Mouse (Mus musculus) ES-Bruce4 (cell line): Measurements from ENCODE around the gene Ttc19. TPM values are rescaled to one million over a fixed set of nuclear protein-coding genes. Genes with fewer than 3 reads are reported as not detected.

Source experiments
- H3K27ac ChIP-seq: 2 replicates; pipeline ENCODE4 v1.5.1; 2012; ENCODE audit warnings: low read length, inconsistent platforms; ENCODE audit not compliant: insufficient read depth
- H3K27me3 ChIP-seq: 2 replicates; pipeline ENCODE4 v1.6.1; 2012; ENCODE audit warnings: mild to moderate bottlenecking, low read length, inconsistent platforms; ENCODE audit not compliant: control insufficient read depth, poor library complexity, insufficient read depth, severe bottlenecking
- H3K36me3 ChIP-seq: 2 replicates; pipeline ENCODE4 v1.6.1; 2012; ENCODE audit warnings: inconsistent platforms, mild to moderate bottlenecking, low read length, moderate library complexity; ENCODE audit not compliant: control insufficient read depth, poor library complexity, insufficient read depth, severe bottlenecking
- H3K4me1 ChIP-seq: one replicate; pipeline ENCODE4 v1.8.1; 2011; ENCODE audit warnings: low read length; ENCODE audit not compliant: control insufficient read depth, insufficient read depth
- H3K4me3 ChIP-seq: 2 replicates; pipeline ENCODE4 v1.5.1; 2011; ENCODE audit warnings: low read depth, mild to moderate bottlenecking, low read length
- H3K9ac ChIP-seq: 2 replicates; pipeline ENCODE4 v1.6.1; 2012; ENCODE audit warnings: low read depth, mild to moderate bottlenecking, inconsistent platforms; ENCODE audit not compliant: poor library complexity, severe bottlenecking
- H3K9me3 ChIP-seq: replicated peaks from 2 replicates; pipeline ENCODE4 v1.6.1; 2012; ENCODE audit warnings: mild to moderate bottlenecking, low read length, inconsistent platforms; ENCODE audit not compliant: control insufficient read depth, poor library complexity, insufficient read depth, severe bottlenecking
- CTCF ChIP-seq: IDR thresholded peaks from one replicate; pipeline ENCODE4 v1.8.1; 2011; ENCODE audit warnings: low read depth, low read length
- EP300 ChIP-seq: IDR thresholded peaks from 2 replicates; pipeline ENCODE4 v1.6.1; 2011; ENCODE audit warnings: low read depth, low read length; ENCODE audit not compliant: insufficient read depth
- POLR2A ChIP-seq: IDR thresholded peaks from one replicate; pipeline ENCODE4 v1.8.1; 2011; ENCODE audit warnings: low read length; ENCODE audit not compliant: insufficient read depth
- polyA plus RNA-seq: library from polyadenylated mRNA; stranded (reverse); fragments of >200 nt; gene quantifications from 2 replicates; pipeline ENCODE4 v1.2.4, GENCODE M21; 2011; ENCODE audit warnings: low read depth; ENCODE audit not compliant: missing spikeins, insufficient read depth, insufficient read length

The Ttc19 gene
- polyA plus RNA-seq = 29.6 and 32.3 TPM in 2 replicates

- Histone ChIP-seq H3K4me1 (no peaks in the 10 kb centered on the region), H3K9ac (peak within 1 kb of the TSS; percentile 81), H3K9me3 (no peaks in the 10 kb centered on the region), H3K4me3 (peak within 1 kb of the TSS; percentile 95), H3K27me3 (no peaks in the 10 kb centered on the region), H3K27ac (peak within 1 kb of the TSS; percentile 79), H3K36me3 (peaks cover 12% of the 10 kb centered on the region)
- TF ChIP-seq POLR2A = peak; percentile 80
- no peak for TF ChIP-seq EP300
These were observed at the start of gene Ttc19, which contains the start of gene Zswim7 for GRCm38 (mm10) chr11:62280675-62281600. TSS of gene Ttc19 (plus strand) at chr11:62281473. TSS of gene Zswim7 (minus strand) at chr11:62281375.

DNA sequence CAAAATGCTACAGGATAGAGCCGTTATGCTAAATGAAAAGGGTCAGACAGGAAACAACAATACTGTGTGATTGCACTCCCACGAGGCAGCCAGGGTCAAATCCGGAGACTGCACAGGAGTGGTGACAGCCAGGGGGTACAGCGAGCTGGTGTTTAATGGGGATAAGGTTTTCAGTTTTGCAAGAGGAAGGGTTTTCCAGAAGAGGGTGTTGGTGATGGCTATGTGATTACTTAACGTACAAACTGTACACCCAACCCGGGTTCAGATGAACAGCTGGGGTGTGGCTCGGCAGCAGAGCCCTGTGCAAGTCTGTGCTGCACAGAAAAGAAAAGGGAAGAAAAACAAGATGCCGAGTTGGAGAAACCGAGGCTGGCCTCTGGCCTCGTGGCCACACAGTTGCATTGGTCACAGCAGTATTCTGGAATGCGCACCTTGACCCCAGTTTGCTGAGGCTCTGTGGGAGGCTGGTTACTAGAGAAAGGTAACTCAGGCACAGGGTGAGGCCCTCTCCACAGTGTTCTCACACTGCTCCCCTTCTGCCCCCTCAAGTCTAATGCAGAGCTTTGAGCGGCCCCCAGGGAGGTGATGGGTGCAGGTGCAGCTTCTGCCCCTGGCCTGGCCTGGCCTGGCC is 40.5 kb upstream of the Ttc19 start:
- Histone ChIP-seq H3K9ac (no peak overlapping the region), H3K4me1 (no peaks in the 10 kb centered on the region), H3K9me3 (peaks cover 3% of the 10 kb centered on the region; the same call in 1 of the 2 replicates), H3K27me3 (no peaks in the 10 kb centered on the region), H3K36me3 (no peaks in the 10 kb centered on the region), H3K4me3 (no peak overlapping the region), H3K27ac (no peak overlapping the region)
- TF ChIP-seq EP300 (no peak), POLR2A (no peak), CTCF (no peak)

DNA sequence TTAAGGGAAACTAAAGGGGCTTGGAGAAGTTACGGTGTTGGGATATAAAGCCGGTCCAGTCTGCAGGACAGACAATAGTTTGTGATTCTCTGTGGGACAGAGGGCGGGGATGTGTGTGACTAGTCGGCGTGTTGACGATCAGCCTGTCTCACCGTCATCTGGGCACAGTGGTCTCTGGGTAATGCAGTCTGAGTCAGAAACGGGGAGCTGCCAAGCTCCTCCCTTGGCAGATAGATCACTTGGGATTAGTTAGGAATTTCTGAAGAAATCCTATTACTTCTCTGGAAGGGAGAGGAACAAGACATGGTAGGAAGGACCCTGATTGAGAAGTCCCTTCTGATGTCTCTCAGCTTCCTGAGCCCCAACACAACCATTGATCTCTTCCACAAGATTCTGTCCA is 37.4 kb upstream of the Ttc19 start:
- Histone ChIP-seq H3K36me3 (no peaks in the 10 kb centered on the region), H3K9me3 (peaks cover 3% of the 10 kb centered on the region; the same call in 1 of the 2 replicates), H3K4me1 (no peaks in the 10 kb centered on the region), H3K27me3 (no peaks in the 10 kb centered on the region), H3K27ac (no peak overlapping the region), H3K4me3 (no peak overlapping the region), H3K9ac (no peak overlapping the region)
- TF ChIP-seq CTCF (no peak), POLR2A (no peak), EP300 (no peak)

- Histone ChIP-seq H3K4me1 (no peaks in the 10 kb centered on the region), H3K27ac (no peak overlapping the region), H3K27me3 (no peaks in the 10 kb centered on the region), H3K36me3 (no peaks in the 10 kb centered on the region), H3K9me3 (peaks cover 3% of the 10 kb centered on the region; the same call in 1 of the 2 replicates), H3K9ac (no peak overlapping the region), H3K4me3 (no peak overlapping the region)
- TF ChIP-seq CTCF (no peak), POLR2A (no peak), EP300 (no peak)
These were observed 36.8 kb upstream of the Ttc19 start for GRCm38 (mm10) chr11:62244471-62244870.

DNA sequence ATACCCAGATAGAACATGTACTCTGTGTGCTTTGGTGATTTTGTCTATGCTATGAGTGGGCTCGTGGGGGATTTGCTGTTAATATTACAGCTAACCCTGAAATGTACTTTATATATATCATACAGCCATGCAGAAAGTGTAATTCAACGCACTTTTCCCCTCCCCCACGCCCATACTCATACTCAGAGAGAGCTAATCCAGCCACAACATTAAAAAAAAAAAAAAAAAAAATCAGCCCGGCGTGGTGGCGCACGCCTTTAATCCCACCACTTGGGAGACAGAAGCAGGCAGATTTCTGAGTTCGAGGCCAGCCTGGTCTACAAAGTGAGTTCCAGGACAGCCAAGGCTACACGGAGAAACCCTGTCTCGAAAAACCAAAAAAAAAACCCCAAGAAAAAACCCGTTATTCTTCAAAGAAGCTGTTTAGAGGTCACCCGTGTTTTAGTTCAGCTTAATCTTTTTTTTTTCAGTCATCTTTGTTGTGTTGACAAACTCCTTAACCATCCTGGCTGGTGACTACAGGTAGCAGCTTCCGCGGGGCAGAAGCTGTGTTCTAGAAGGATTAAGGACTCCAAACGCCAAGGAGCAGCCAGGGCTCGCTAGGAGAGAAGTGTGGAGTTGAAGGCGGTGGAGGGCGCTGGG is 33.4 kb upstream of the Ttc19 start:
- Histone ChIP-seq H3K9me3 (peaks cover 3% of the 10 kb centered on the region; the same call in 1 of the 2 replicates), H3K4me3 (peak overlapping the region; percentile 62), H3K27me3 (peaks cover 4% of the 10 kb centered on the region), H3K27ac (no peak overlapping the region), H3K36me3 (no peaks in the 10 kb centered on the region), H3K9ac (peak overlapping the region; percentile 62), H3K4me1 (no peaks in the 10 kb centered on the region)
- TF ChIP-seq POLR2A (no peak), CTCF (no peak)
